In genomic region chr5:118535130-118535529, GRCm38 (mm10) we compare ENCODE assay signal across 18 mouse cellular contexts. TPM values are rescaled to one million over a fixed set of nuclear protein-coding genes. Genes with fewer than 3 reads are reported as not detected.
A peak's percentile ranks its signal among the peaks of the same experiment; 100 is the strongest.
DNase-seq lines count a peak whose midpoint lies in the region; ATAC-seq and TF ChIP-seq lines count a peak whose summit lies in the region.
"Had no signal": no experiment of that assay in that cellular context is flagged by ENCODE, and none has a peak within 500 bp of the region (broad histone marks: within the 10 kb centered on the region; RNA-seq: fewer than 3 reads in every experiment).

No protein-coding gene starts in this region.

- no peak for DNase-seq in left cerebral cortex, adult 2 months (ENCODE audit: extremely low spot score in 1 of 2, low spot score in 2 of 2)
- DNase-seq in left cerebral cortex, postnatal 4 days = no peak
- peak; percentile 27 for DNase-seq in gastrocnemius, postnatal 25 days
- no peak for DNase-seq in thymus, postnatal 14 days
- DNase-seq in kidney, postnatal 14 days = no peak
- DNase-seq: adrenal gland, postnatal 36 days; cerebellum, adult 11 months; embryo, embryonic 11 days; kidney, adult 9 months; layer of hippocampus, postnatal 36 days; right cerebral cortex, adult 18-20 months had no signal

- no peak overlapping the region for H3K4me2 ChIP-seq in forebrain, embryonic 16.5 days (ENCODE audit: low read length)
- H3K4me2 ChIP-seq in forebrain, embryonic 13.5 days = no peak overlapping the region
- no peak overlapping the region for H3K4me2 ChIP-seq in stomach, embryonic 14.5 days (replicated peaks; ENCODE audit: low read depth, low read length)
- H3K4me2 ChIP-seq: midbrain, embryonic 12.5 days; neural tube, embryonic 12.5 days had no signal

- peaks cover 18% of the 10 kb centered on the region for H3K4me1 ChIP-seq in forebrain, embryonic 16.5 days (replicated peaks; ENCODE audit: control insufficient read depth, insufficient read depth, low read length)
- peaks cover 6% of the 10 kb centered on the region; the same call in 1 of the 2 replicates for H3K4me1 ChIP-seq in forebrain, embryonic 13.5 days
- H3K4me1 ChIP-seq in stomach, embryonic 14.5 days (ENCODE audit: control insufficient read depth, insufficient read depth, low read length) = peaks cover 18% of the 10 kb centered on the region

- no peak for ATAC-seq in forebrain, embryonic 16.5 days
- ATAC-seq in forebrain, embryonic 13.5 days = no peak
- peak; percentile 53; the same call in 1 of the 2 replicates for ATAC-seq in stomach, embryonic 14.5 days (ENCODE audit: insufficient number of reproducible peaks, insufficient read depth, low FRiP score, low read depth)
- ATAC-seq: Patski had no signal

- no peaks in the 10 kb centered on the region for H3K36me3 ChIP-seq in forebrain, embryonic 16.5 days (ENCODE audit: control insufficient read depth, insufficient read depth)
- no peaks in the 10 kb centered on the region for H3K36me3 ChIP-seq in forebrain, embryonic 13.5 days (ENCODE audit: poor library complexity, severe bottlenecking)
- no peaks in the 10 kb centered on the region for H3K36me3 ChIP-seq in stomach, embryonic 14.5 days (ENCODE audit: control insufficient read depth, insufficient read depth, low read length)
- H3K36me3 ChIP-seq: midbrain, embryonic 12.5 days; neural tube, embryonic 12.5 days had no signal

- 0 out of 2 replicates have a peak overlapping the region, but pooled peaks have one; percentile 24 for H3K9ac ChIP-seq in forebrain, embryonic 16.5 days (replicated peaks; ENCODE audit: low read depth, low read length)
- H3K9ac ChIP-seq in forebrain, embryonic 13.5 days = no peak overlapping the region
- H3K9ac ChIP-seq in stomach, embryonic 14.5 days (replicated peaks; ENCODE audit: low read depth, low read length) = no peak overlapping the region
- H3K9ac ChIP-seq: liver, embryonic 14.5 days; midbrain, embryonic 12.5 days; neural tube, embryonic 12.5 days had no signal

- intact Hi-C loops in left cerebral cortex, adult 2 months (cut with DNase I) = no loop called here
- intact Hi-C loops in left cerebral cortex, postnatal 4 days (cut with DNase I) = no loop called here

- H3K9me3 ChIP-seq in forebrain, embryonic 16.5 days (ENCODE audit: control insufficient read depth, low read length) = no peaks in the 10 kb centered on the region
- H3K9me3 ChIP-seq in forebrain, embryonic 13.5 days (replicated peaks) = no peaks in the 10 kb centered on the region
- H3K9me3 ChIP-seq in stomach, embryonic 14.5 days (ENCODE audit: control insufficient read depth, low read depth, low read length) = no peaks in the 10 kb centered on the region
- H3K9me3 ChIP-seq: midbrain, embryonic 12.5 days; neural tube, embryonic 12.5 days had no signal

- 41% methylated on average over 8 of the region's 8 CpGs for WGBS in forebrain, embryonic 16.5 days
- WGBS in forebrain, embryonic 13.5 days = 66% methylated on average over 8 of the region's 8 CpGs
- WGBS in stomach, embryonic 14.5 days = 36% methylated on average over 8 of the region's 8 CpGs

- TF ChIP-seq CTCF in left cerebral cortex, adult 2 months (IDR thresholded peaks at IDR 0.05) = no peak

- H3K27me3 ChIP-seq in forebrain, embryonic 16.5 days (replicated peaks; ENCODE audit: control insufficient read depth, insufficient read depth, low read length) = no peaks in the 10 kb centered on the region
- 0 out of 2 replicates have a peak, but pooled peaks cover 4% of the 10 kb centered on the region for H3K27me3 ChIP-seq in forebrain, embryonic 13.5 days
- no peaks in the 10 kb centered on the region for H3K27me3 ChIP-seq in stomach, embryonic 14.5 days (ENCODE audit: control insufficient read depth, insufficient read depth, low read length)
- H3K27me3 ChIP-seq: neural tube, embryonic 12.5 days; Patski had no signal

- peak overlapping the region; percentile 64; the same call in 1 of the 2 replicates for H3K27ac ChIP-seq in forebrain, embryonic 16.5 days (ENCODE audit: low read length)
- no peak overlapping the region; the same call in 1 of the 2 replicates for H3K27ac ChIP-seq in forebrain, embryonic 13.5 days
- peak overlapping the region; percentile 61 for H3K27ac ChIP-seq in left cerebral cortex, adult 2 months
- peak overlapping the region; percentile 50; the same call in 1 of the 2 replicates for H3K27ac ChIP-seq in stomach, embryonic 14.5 days (ENCODE audit: low read length)
- H3K27ac ChIP-seq: liver, embryonic 14.5 days; midbrain, embryonic 12.5 days; neural tube, embryonic 12.5 days had no signal

- H3K4me3 ChIP-seq in forebrain, embryonic 16.5 days (replicated peaks; ENCODE audit: low read length) = no peak overlapping the region
- H3K4me3 ChIP-seq in forebrain, embryonic 13.5 days = no peak overlapping the region
- no peak overlapping the region for H3K4me3 ChIP-seq in left cerebral cortex, adult 2 months
- no peak overlapping the region for H3K4me3 ChIP-seq in stomach, embryonic 14.5 days (ENCODE audit: low read depth, low read length)
- H3K4me3 ChIP-seq: midbrain, embryonic 12.5 days; neural tube, embryonic 12.5 days had no signal

RNA-seq across cellular contexts. Expression of gene Med13l, which starts 25.3 kb away (rescaled TPM):
- 24.9 and 25.8 TPM in 2 replicates for polyA plus RNA-seq in forebrain, embryonic 16.5 days (2015; fragmentation: Nextera tagmentation; extraction: Ambion mirVana)
- 17.8 and 18.6 TPM in 2 replicates for polyA plus RNA-seq in forebrain, embryonic 13.5 days (2015; fragmentation: Nextera tagmentation; extraction: Ambion mirVana)
- total RNA-seq in left cerebral cortex, adult 2 months (2021) = 100 to 1,000 TPM; 118 to 123 TPM
- 100 to 1,000 TPM in 1 of 2 experiments, 10 to 100 TPM in 1; 95.9 to 105 TPM for total RNA-seq in left cerebral cortex, postnatal 4 days (2021)
- total RNA-seq in gastrocnemius, postnatal 25 days (2021) = 10 to 100 TPM; 19.7 to 22.7 TPM
- 16.2 and 17.2 TPM in 2 replicates for polyA plus RNA-seq in stomach, embryonic 14.5 days (2014; fragmentation: Nextera tagmentation; extraction: Ambion mirVana)

Comparison
In these comparisons a context has a peak if more than half of its experiments do, and no peak if none do; other contexts are left out.
1. RNA of gene Med13l, which starts 25.3 kb away (total RNA-seq): 118 to 123 TPM in left cerebral cortex, adult 2 months and 95.9 to 105 TPM in left cerebral cortex, postnatal 4 days; 19.7 to 22.7 TPM in gastrocnemius, postnatal 25 days; every median in the first group is over 4 times any median in the second.